ENCODE assay signal across 24 mouse cellular contexts in the genomic region with DNA sequence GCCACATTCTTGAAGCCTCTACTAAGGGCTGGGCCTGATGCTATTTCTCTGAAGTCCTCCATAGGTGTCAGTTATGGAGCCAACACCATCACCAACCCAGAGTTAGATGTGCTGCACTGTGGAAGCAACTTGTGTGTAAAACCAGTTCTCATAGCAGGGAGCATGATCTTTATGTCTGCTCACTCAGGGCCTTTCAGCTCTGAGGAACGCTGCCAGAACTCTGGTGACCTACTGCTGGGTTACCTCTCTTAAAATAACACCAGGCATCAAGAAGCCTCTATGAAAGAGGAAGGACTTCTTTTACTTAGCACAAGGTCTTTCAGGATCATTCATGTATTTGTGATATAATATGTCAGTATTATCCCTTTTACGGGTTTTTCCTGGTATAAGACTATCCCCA. TPM values are rescaled to one million over a fixed set of nuclear protein-coding genes. Genes with fewer than 3 reads are reported as not detected.
A peak's percentile ranks its signal among the peaks of the same experiment; 100 is the strongest.
DNase-seq lines count a peak whose midpoint lies in the region; ATAC-seq and TF ChIP-seq lines count a peak whose summit lies in the region.
"Had no signal": no experiment of that assay in that cellular context is flagged by ENCODE, and none has a peak within 500 bp of the region (broad histone marks: within the 10 kb centered on the region; RNA-seq: fewer than 3 reads in every experiment).

No protein-coding gene starts in this region.

- no peak for ATAC-seq in heart, postnatal 0 days (ENCODE audit: insufficient read depth, low read depth)
- ATAC-seq: forebrain, embryonic 13.5 days; intestine, embryonic 15.5 days; liver, embryonic 12.5 days; midbrain, embryonic 16.5 days had no signal

- peak overlapping the region; percentile 82 for H3K27ac ChIP-seq in gastrocnemius, adult 2 months
- 0 out of 2 replicates have a peak overlapping the region, but pooled peaks have one; percentile 38 for H3K27ac ChIP-seq in heart, postnatal 0 days (ENCODE audit: low read depth)
- H3K27ac ChIP-seq: embryonic facial prominence, embryonic 12.5 days; forebrain, embryonic 13.5 days; hindbrain, embryonic 15.5 days; intestine, embryonic 15.5 days; limb, embryonic 12.5 days; liver, embryonic 12.5 days; neural tube, embryonic 15.5 days had no signal

- no peak overlapping the region for H3K9ac ChIP-seq in heart, postnatal 0 days (replicated peaks; ENCODE audit: low read depth, low read length)
- H3K9ac ChIP-seq: embryonic facial prominence, embryonic 12.5 days; forebrain, embryonic 13.5 days; hindbrain, embryonic 15.5 days; intestine, embryonic 15.5 days; limb, embryonic 12.5 days; liver, embryonic 12.5 days; lung, embryonic 14.5 days; neural tube, embryonic 15.5 days had no signal

- TF ChIP-seq CTCF in gastrocnemius, adult 2 months (IDR thresholded peaks at IDR 0.05) = no peak
- no peak for TF ChIP-seq CTCF in heart, postnatal 0 days (IDR thresholded peaks at IDR 0.05; ENCODE audit: low read depth)

- 0 out of 2 replicates have a peak, but pooled peaks cover 8% of the 10 kb centered on the region for H3K4me1 ChIP-seq in heart, postnatal 0 days (ENCODE audit: control insufficient read depth, insufficient read depth)

- intact Hi-C loops in gastrocnemius, adult 2 months (cut with DNase I) = loop anchor here (10.0 kb wide), 2 partner anchors 303 to 893 kb away; a partner anchor contains a TSS
- intact Hi-C loops in gastrocnemius, postnatal 36 days (cut with DNase I) = loop anchor here (10.0 kb wide), 1 partner anchor 303 kb away; a partner anchor contains a TSS

- H3K4me3 ChIP-seq in gastrocnemius, adult 2 months = no peak overlapping the region
- H3K4me3 ChIP-seq in heart, postnatal 0 days (ENCODE audit: low read depth, low read length) = no peak overlapping the region
- H3K4me3 ChIP-seq: embryonic facial prominence, embryonic 12.5 days; erythroblast, embryonic 14.5 days; forebrain, embryonic 13.5 days; hindbrain, embryonic 15.5 days; intestine, embryonic 15.5 days; limb, embryonic 12.5 days; liver, embryonic 12.5 days; neural tube, embryonic 15.5 days had no signal

- DNase-seq in adrenal gland, postnatal 36 days = peak; percentile 9 to 24
- DNase-seq in adrenal gland, adult (ENCODE audit: inconsistent age in 2 of 2, low spot score in 1 of 2) = no peak
- DNase-seq in gastrocnemius, adult 2 months = peak; percentile 82
- DNase-seq in gastrocnemius, postnatal 36 days = no peak
- peak; percentile 72 for DNase-seq in adipocyte (ENCODE audit: low spot score)
- DNase-seq in heart, postnatal 0 days (ENCODE audit: low spot score) = peak; percentile 23
- no peak for DNase-seq in right cerebral cortex, adult 2 months (ENCODE audit: low spot score in 2 of 2)
- no peak for DNase-seq in lung, postnatal 25 days (ENCODE audit: low spot score)
- DNase-seq: gastrocnemius, postnatal 25 days; lung, embryonic 14.5 days; lung, postnatal 4 days; right cerebral cortex, postnatal 14 days; thymus, adult 18-20 months had no signal

- no peaks in the 10 kb centered on the region for H3K9me3 ChIP-seq in heart, postnatal 0 days (replicated peaks; ENCODE audit: control insufficient read depth, low read length)
- H3K9me3 ChIP-seq: embryonic facial prominence, embryonic 12.5 days; forebrain, embryonic 13.5 days; hindbrain, embryonic 15.5 days; intestine, embryonic 15.5 days; limb, embryonic 12.5 days; liver, embryonic 12.5 days; neural tube, embryonic 15.5 days had no signal

- no peaks in the 10 kb centered on the region for H3K36me3 ChIP-seq in heart, postnatal 0 days (replicated peaks; ENCODE audit: control insufficient read depth, insufficient read depth, low read length)
- H3K36me3 ChIP-seq: embryonic facial prominence, embryonic 12.5 days; intestine, embryonic 15.5 days had no signal

- no peaks in the 10 kb centered on the region for H3K27me3 ChIP-seq in heart, postnatal 0 days (ENCODE audit: control insufficient read depth, insufficient read depth, low read length)
- H3K27me3 ChIP-seq: CH12.LX; embryonic facial prominence, embryonic 12.5 days; forebrain, embryonic 13.5 days; hindbrain, embryonic 15.5 days; intestine, embryonic 15.5 days; limb, embryonic 12.5 days; liver, embryonic 12.5 days; neural tube, embryonic 15.5 days had no signal

- 64% methylated on average over 2 of the region's 2 CpGs for WGBS in heart, postnatal 0 days

- no peak for TF ChIP-seq EP300 in heart, postnatal 0 days (IDR thresholded peaks at IDR 0.05; ENCODE audit: low read depth)

- H3K4me2 ChIP-seq in heart, postnatal 0 days (ENCODE audit: low read depth, low read length) = no peak overlapping the region
- H3K4me2 ChIP-seq: embryonic facial prominence, embryonic 12.5 days; forebrain, embryonic 13.5 days; hindbrain, embryonic 15.5 days; intestine, embryonic 15.5 days; limb, embryonic 12.5 days; liver, embryonic 12.5 days; lung, embryonic 14.5 days; neural tube, embryonic 15.5 days had no signal

RNA-seq across cellular contexts. Expression of a gene that starts 6.2 kb away (rescaled TPM):
- 100 to 1,000 TPM; 117 to 146 TPM for total RNA-seq in adrenal gland, postnatal 36 days (2021)
- 10 to 100 TPM; 16.8 to 21.4 TPM for total RNA-seq in gastrocnemius, adult 2 months (2021)
- 10 to 100 TPM; 16.0 to 19.3 TPM for total RNA-seq in gastrocnemius, postnatal 36 days (2021)
- 8.5 and 14.4 TPM in 2 replicates for total RNA-seq in heart, postnatal 0 days (2014; rRNA removed; ENCODE audit: low replicate concordance)
- polyA plus RNA-seq in heart, postnatal 0 days (2015; fragmentation: Nextera tagmentation; extraction: Ambion mirVana) = 19.0 and 19.8 TPM in 2 replicates

RNA-seq across cellular contexts. Expression of a gene that starts 32.0 kb away (rescaled TPM):
- total RNA-seq in adrenal gland, postnatal 36 days (2021) = not detected
- not detected for total RNA-seq in gastrocnemius, adult 2 months (2021)
- not detected for total RNA-seq in gastrocnemius, postnatal 36 days (2021)
- total RNA-seq in heart, postnatal 0 days (2014; rRNA removed; ENCODE audit: low replicate concordance) = not detected in 2 replicates
- 0.12 and 0.16 TPM in 2 replicates for polyA plus RNA-seq in heart, postnatal 0 days (2015; fragmentation: Nextera tagmentation; extraction: Ambion mirVana)
- total RNA-seq: gastrocnemius, postnatal 25 days; layer of hippocampus, postnatal 10 days had no signal

Comparison
In these comparisons a context has a peak if more than half of its experiments do, and no peak if none do; other contexts are left out.
1. DNase-seq: peak in adrenal gland, postnatal 36 days (2 of 2), gastrocnemius, adult 2 months (single experiment), adipocyte (single experiment) and heart, postnatal 0 days (single experiment); none in adrenal gland, adult (0 of 2), gastrocnemius, postnatal 36 days (0 of 2), right cerebral cortex, adult 2 months (0 of 2) and lung, postnatal 25 days (single experiment).